Mouse (Mus musculus) liver, embryonic 14.5 days (tissue): ENCODE data around the gene Cfap299.

Experiments
- CTCF ChIP-seq: IDR thresholded peaks from 2 replicates; pipeline ENCODE4 v1.5.1; 2016; ENCODE audit warnings: antibody characterized with exemption, low read depth, control low read depth
- EP300 ChIP-seq: IDR thresholded peaks from 2 replicates; pipeline ENCODE4 v1.6.1; 2016; ENCODE audit warnings: antibody characterized with exemption, low read depth

DNA sequence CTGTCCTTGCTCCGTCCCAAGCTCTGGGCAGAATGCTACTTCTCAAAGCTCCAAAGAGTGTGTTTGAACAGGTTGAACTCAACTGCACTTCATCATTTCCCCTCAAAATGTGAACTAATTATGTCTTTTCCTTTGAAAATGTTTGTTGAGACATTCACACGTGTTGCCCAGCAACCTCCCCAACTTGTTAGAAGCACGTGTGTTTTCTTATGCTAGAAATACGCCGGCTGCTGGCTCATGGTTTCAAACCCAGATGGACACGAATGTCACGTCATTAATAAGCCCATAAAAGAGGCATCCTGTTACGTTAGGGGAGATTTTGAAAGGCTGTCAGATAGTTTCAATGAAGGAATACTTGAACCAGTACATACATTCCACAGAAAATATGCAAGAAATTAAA lies 367.2 kb downstream of the Cfap299 start:
- TF ChIP-seq CTCF (no peak), EP300 (no peak)
